Mouse (Mus musculus) midbrain, embryonic 14.5 days (tissue): ENCODE data around the gene Prx. TPM values are rescaled to one million over a fixed set of nuclear protein-coding genes. Genes with fewer than 3 reads are reported as not detected.

Source experiments
- polyA plus RNA-seq: library from polyadenylated mRNA; unstranded; fragments of >200 nt; fragmentation: Nextera tagmentation; extraction: Ambion mirVana; gene quantifications from 2 replicates; pipeline ENCODE4 v1.2.1, GENCODE M21; 2014

The Prx gene
- polyA plus RNA-seq, 1 experiment from 2014 or later, result 0.97 TPM

Other genes starting within 250 kb of the Prx start
- 33.7 and 50.1 TPM in 2 replicates for gene Numbl, start 240.9 kb upstream of the Prx start, polyA plus RNA-seq
- 6.4 and 7.4 TPM in 2 replicates for gene Ltbp4, start 161.6 kb upstream of the Prx start, polyA plus RNA-seq
- 50.4 and 52.5 TPM in 2 replicates for gene Shkbp1, start 143.3 kb upstream of the Prx start, polyA plus RNA-seq
- gene Gm20479, start 141.9 kb upstream of the Prx start, polyA plus RNA-seq, result not detected in 2 replicates
- 4.1 and 4.7 TPM in 2 replicates for gene Sptbn4, start 51.6 kb upstream of the Prx start, polyA plus RNA-seq
- gene Blvrb, start 51.3 kb upstream of the Prx start, polyA plus RNA-seq, result 8.9 and 17.3 TPM in 2 replicates
- gene Sertad3, start 25.6 kb upstream of the Prx start, polyA plus RNA-seq, result 6.6 and 9.8 TPM in 2 replicates
- gene Sertad1, start 12.4 kb upstream of the Prx start, polyA plus RNA-seq, result 6.0 and 7.5 TPM in 2 replicates
- 0.43 and 0.78 TPM in 2 replicates for gene Hipk4, start 23.9 kb downstream of the Prx start, polyA plus RNA-seq
- gene Pld3, start 53.9 kb downstream of the Prx start, polyA plus RNA-seq, result 114 and 134 TPM in 2 replicates
- gene 2310022A10Rik, start 53.9 kb downstream of the Prx start, polyA plus RNA-seq, result 26.3 and 35.3 TPM in 2 replicates
- gene Akt2, start 92.2 kb downstream of the Prx start, polyA plus RNA-seq, result 51.0 and 67.0 TPM in 2 replicates
- 71.3 and 104 TPM in 2 replicates for gene Ttc9b, start 154.6 kb downstream of the Prx start, polyA plus RNA-seq
- 19.0 and 24.0 TPM in 2 replicates for gene Map3k10, start 175.3 kb downstream of the Prx start, polyA plus RNA-seq
- gene Zfp607b, start 190.0 kb downstream of the Prx start, polyA plus RNA-seq, result 15.1 and 15.5 TPM in 2 replicates
- gene Zfp60, start 232.1 kb downstream of the Prx start, polyA plus RNA-seq, result 89.9 and 125 TPM in 2 replicates